Mouse (Mus musculus): ENCODE data around the gene Usp35. TPM values are rescaled to one million over a fixed set of nuclear protein-coding genes. Genes with fewer than 3 reads are reported as not detected.

The Usp35 gene
- total RNA-seq, 2 experiments from 2014 or later: 14.3 to 14.6 TPM

DNA sequence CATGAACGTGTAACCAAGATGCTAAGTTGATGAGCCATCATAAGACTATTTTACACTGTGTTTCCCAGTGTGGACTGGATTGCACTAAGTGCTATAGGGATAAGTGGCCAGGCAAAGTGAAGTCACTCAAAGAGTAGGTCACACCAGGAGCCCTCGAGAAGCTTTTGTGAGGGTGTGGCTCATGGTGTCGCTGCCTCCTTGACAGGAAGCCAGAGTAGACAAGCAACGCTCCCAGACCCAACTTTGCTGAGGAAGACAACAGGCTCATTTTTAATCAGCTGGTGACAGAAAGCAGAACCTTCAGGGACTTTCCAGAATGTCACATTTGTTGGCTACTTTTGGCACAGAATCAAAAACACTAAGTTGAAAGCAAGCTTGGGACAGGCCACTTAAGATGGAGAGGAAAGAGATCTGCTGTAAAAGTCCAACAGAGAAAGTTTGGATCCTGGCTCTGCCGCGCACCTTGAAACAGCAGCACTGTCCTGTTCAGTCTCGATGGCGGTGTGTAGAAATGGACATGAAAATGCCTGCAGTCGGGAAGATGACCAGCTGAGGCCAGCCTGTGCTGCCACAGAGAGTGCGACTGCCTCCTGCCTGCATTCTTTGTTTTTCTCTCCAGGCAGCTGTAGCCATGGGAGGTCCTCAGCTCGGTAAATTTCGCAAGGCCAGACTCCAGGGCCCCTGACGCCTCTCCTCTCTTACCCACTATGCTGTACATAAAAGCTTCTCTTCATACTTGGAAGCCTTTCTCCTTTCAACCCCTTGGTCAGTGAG, 23.4 kb upstream of the Usp35 start:
- no peak for DNase-seq (ENCODE audit: low spot score in 2 of 2)
- no peak for TF ChIP-seq CTCF (conservative IDR thresholded peaks at IDR 0.05)
- peak overlapping the region; percentile 82; the same call in 1 of the 2 replicates for H3K27ac ChIP-seq
- no peak overlapping the region for H3K4me3 ChIP-seq

- no peak for DNase-seq (ENCODE audit: low spot score in 2 of 2)
- Histone ChIP-seq H3K4me3 (no peak overlapping the region), H3K27ac (no peak overlapping the region)
- no peak for TF ChIP-seq CTCF (conservative IDR thresholded peaks at IDR 0.05)
These were observed 21.5 kb upstream of the Usp35 start for GRCm38 (mm10) chr7:97353356-97353755.

GRCm38 (mm10) chr7:97351792-97352513, 20.1 kb upstream of the Usp35 start:
- no peak for TF ChIP-seq CTCF (conservative IDR thresholded peaks at IDR 0.05)
- no peak for DNase-seq (ENCODE audit: low spot score in 2 of 2)
- peak overlapping the region; percentile 67; the same call in 1 of the 2 replicates for H3K27ac ChIP-seq
- no peak overlapping the region for H3K4me3 ChIP-seq

- no peak overlapping the region for H3K4me3 ChIP-seq
- TF ChIP-seq CTCF (conservative IDR thresholded peaks at IDR 0.05): no peak
- peak overlapping the region; percentile 75 for H3K27ac ChIP-seq
- no peak for DNase-seq (ENCODE audit: low spot score in 2 of 2)
These were observed 19.1 kb upstream of the Usp35 start for GRCm38 (mm10) chr7:97350891-97351290.

- TF ChIP-seq CTCF (conservative IDR thresholded peaks at IDR 0.05): no peak
- DNase-seq (ENCODE audit: low spot score in 2 of 2): no peak
- Histone ChIP-seq H3K27ac (no peak overlapping the region), H3K4me3 (no peak overlapping the region)
These were observed 17.6 kb upstream of the Usp35 start for GRCm38 (mm10) chr7:97349438-97349837.

- no peak for TF ChIP-seq CTCF (conservative IDR thresholded peaks at IDR 0.05)
- Histone ChIP-seq H3K27ac (no peak overlapping the region), H3K4me3 (no peak overlapping the region)
- no peak for DNase-seq (ENCODE audit: low spot score in 2 of 2)
These were observed 17.0 kb upstream of the Usp35 start for GRCm38 (mm10) chr7:97348836-97349235.

GRCm38 (mm10) chr7:97348318-97348717, 16.5 kb upstream of the Usp35 start:
- DNase-seq (ENCODE audit: low spot score in 2 of 2): no peak
- no peak overlapping the region for H3K4me3 ChIP-seq
- no peak for TF ChIP-seq CTCF (conservative IDR thresholded peaks at IDR 0.05)
- H3K27ac ChIP-seq: no peak overlapping the region

DNA sequence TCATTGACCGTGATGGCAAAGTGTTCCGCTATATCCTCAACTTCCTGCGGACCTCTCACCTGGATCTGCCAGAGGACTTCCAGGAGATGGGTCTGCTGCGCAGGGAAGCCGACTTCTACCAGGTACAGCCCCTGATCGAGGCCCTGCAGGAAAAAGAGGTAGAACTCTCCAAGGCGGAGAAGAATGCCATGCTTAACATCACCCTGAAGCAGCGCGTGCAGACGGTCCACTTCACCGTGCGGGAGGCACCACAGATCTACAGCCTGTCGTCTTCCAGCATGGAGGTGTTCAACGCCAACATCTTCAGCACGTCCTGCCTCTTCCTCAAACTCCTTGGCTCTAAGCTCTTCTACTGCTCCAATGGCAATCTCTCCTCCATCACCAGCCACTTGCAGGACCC, 15.6 kb upstream of the Usp35 start:
- DNase-seq (ENCODE audit: low spot score in 2 of 2): no peak
- no peak overlapping the region for H3K4me3 ChIP-seq
- TF ChIP-seq CTCF (conservative IDR thresholded peaks at IDR 0.05): no peak
- H3K27ac ChIP-seq: no peak overlapping the region

DNA sequence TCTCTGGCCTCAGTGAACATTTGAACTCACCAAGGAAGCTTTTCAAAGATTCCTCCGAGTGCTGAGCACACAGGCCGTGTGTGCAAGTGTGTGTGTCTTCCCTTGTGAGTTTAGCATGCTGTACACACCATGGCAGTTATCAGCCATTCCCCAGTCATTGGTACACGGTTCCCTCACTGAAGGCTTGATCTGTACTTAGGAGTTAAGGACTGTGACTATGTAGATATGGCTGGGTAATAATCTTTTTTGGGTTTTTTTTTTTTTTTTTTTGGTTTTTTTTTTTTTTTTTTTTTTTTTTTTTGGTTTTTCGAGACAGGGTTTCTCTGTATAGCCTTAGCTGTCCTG, 15.0 kb upstream of the Usp35 start:
- H3K27ac ChIP-seq: no peak overlapping the region
- DNase-seq (ENCODE audit: low spot score in 2 of 2): no peak

GRCm38 (mm10) chr7:97346111-97346821, 14.4 kb upstream of the Usp35 start:
- peak overlapping the region; percentile 75; the same call in 1 of the 2 replicates for H3K27ac ChIP-seq
- H3K4me3 ChIP-seq: no peak overlapping the region
- no peak for DNase-seq (ENCODE audit: low spot score in 2 of 2)
- TF ChIP-seq CTCF (conservative IDR thresholded peaks at IDR 0.05): no peak

More for the DNA sequence above, 15.0 kb upstream of the Usp35 start:
- no peak for TF ChIP-seq CTCF (conservative IDR thresholded peaks at IDR 0.05)
- no peak overlapping the region for H3K4me3 ChIP-seq

GRCm38 (mm10) chr7:97345229-97345871, 13.5 kb upstream of the Usp35 start:
- no peak for TF ChIP-seq CTCF (conservative IDR thresholded peaks at IDR 0.05)
- peak; percentile 76 to 87 for DNase-seq (ENCODE audit: low spot score in 2 of 2)
- peak overlapping the region; percentile 75 for H3K27ac ChIP-seq
- H3K4me3 ChIP-seq: no peak overlapping the region

DNA sequence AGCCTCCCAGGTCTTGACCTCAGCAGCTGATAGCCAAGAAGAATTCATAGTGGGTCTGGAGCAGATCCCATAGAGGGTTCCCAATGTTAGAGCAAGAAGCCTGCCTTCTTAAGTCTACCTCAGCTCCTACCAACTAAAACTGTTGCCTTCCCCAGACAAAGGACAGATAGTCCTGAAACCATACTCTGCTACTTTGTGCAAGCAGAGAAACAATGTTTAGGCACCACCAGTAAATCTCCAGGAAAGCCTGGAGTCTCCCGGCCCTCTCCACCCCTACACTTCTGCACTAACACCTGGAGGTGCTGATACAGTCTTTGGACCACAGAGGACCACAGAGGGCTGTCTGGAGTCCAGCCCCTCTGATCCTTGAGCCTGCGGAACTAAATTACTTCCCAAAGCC, 12.8 kb upstream of the Usp35 start:
- no peak for TF ChIP-seq CTCF (conservative IDR thresholded peaks at IDR 0.05)
- H3K27ac ChIP-seq: peak overlapping the region; percentile 75

GRCm38 (mm10) chr7:97342961-97343360, 11.1 kb upstream of the Usp35 start:
- no peak for TF ChIP-seq CTCF (conservative IDR thresholded peaks at IDR 0.05)
- no peak for DNase-seq (ENCODE audit: low spot score in 2 of 2)
- Histone ChIP-seq H3K4me3 (no peak overlapping the region), H3K27ac (no peak overlapping the region)

More for the DNA sequence above, 12.8 kb upstream of the Usp35 start:
- DNase-seq (ENCODE audit: low spot score in 2 of 2): no peak
- H3K4me3 ChIP-seq: no peak overlapping the region

Data from layer of hippocampus, adult 2 months (tissue).